In genomic region chr8:113635592-113636279, GRCm38 (mm10) we compare ENCODE assay signal across 8 mouse cellular contexts. TPM values are rescaled to one million over a fixed set of nuclear protein-coding genes. Genes with fewer than 3 reads are reported as not detected.
DNase-seq lines count a peak whose midpoint lies in the region; ATAC-seq and TF ChIP-seq lines count a peak whose summit lies in the region.

No protein-coding gene starts in this region.

- H3K4me2 ChIP-seq in forebrain, embryonic 14.5 days (ENCODE audit: low read length), result peak overlapping the region; percentile 99
- peak overlapping the region; percentile 82 for H3K4me2 ChIP-seq in neural tube, embryonic 12.5 days (replicated peaks)

- DNase-seq in embryo, embryonic 10 days (ENCODE audit: low spot score), result peak; percentile 90
- no peak for DNase-seq in embryo, embryonic 10.5 days (ENCODE audit: low spot score)
- DNase-seq in spleen, adult 2 months (ENCODE audit: low read depth in 1 of 2, low spot score in 2 of 2), result no peak
- DNase-seq in spleen, adult 18-20 months, result no peak
- peak; percentile 94 for DNase-seq in forebrain, embryonic 14.5 days (ENCODE audit: low spot score)
- no peak for DNase-seq in liver, adult 2 months (ENCODE audit: extremely low read depth, low read depth, low spot score)
- no peak for DNase-seq in frontal cortex, postnatal 25 days (ENCODE audit: low spot score in 2 of 2)

- H3K27me3 ChIP-seq in spleen, adult 2 months (ENCODE audit: control insufficient read depth, insufficient read depth, low read length), result no peaks in the 10 kb centered on the region
- H3K27me3 ChIP-seq in forebrain, embryonic 14.5 days (replicated peaks; ENCODE audit: control insufficient read depth, insufficient read depth, low read length), result no peaks in the 10 kb centered on the region
- H3K27me3 ChIP-seq in liver, adult 2 months (ENCODE audit: control insufficient read depth, insufficient read depth, low read length), result no peaks in the 10 kb centered on the region
- no peaks in the 10 kb centered on the region for H3K27me3 ChIP-seq in neural tube, embryonic 12.5 days (replicated peaks)

- WGBS in spleen, adult 2 months, result under 1% methylated on average over 44 of the region's 44 CpGs
- 2% methylated on average over 44 of the region's 44 CpGs for WGBS in forebrain, embryonic 14.5 days
- WGBS in liver, adult 2 months, result under 1% methylated on average over 44 of the region's 44 CpGs
- WGBS in neural tube, embryonic 12.5 days, result 2% methylated on average over 44 of the region's 44 CpGs

- H3K27ac ChIP-seq in spleen, adult 2 months (ENCODE audit: insufficient read depth, low read length), result peak overlapping the region; percentile 99
- H3K27ac ChIP-seq in forebrain, embryonic 14.5 days (ENCODE audit: low read depth, low read length), result peak overlapping the region; percentile 70
- peak overlapping the region; percentile 89 for H3K27ac ChIP-seq in liver, adult 2 months (replicated peaks; ENCODE audit: insufficient read depth, low read depth, low read length)
- H3K27ac ChIP-seq in neural tube, embryonic 12.5 days, result peak overlapping the region; percentile 58; the same call in 1 of the 2 replicates

- H3K9ac ChIP-seq in forebrain, embryonic 14.5 days (ENCODE audit: low read length), result peak overlapping the region; percentile 56
- peak overlapping the region; percentile 87 for H3K9ac ChIP-seq in liver, adult 2 months (ENCODE audit: low read depth, low read length)
- peak overlapping the region; percentile 58 for H3K9ac ChIP-seq in neural tube, embryonic 12.5 days

- H3K9me3 ChIP-seq in forebrain, embryonic 14.5 days (replicated peaks; ENCODE audit: control insufficient read depth, low read length), result no peaks in the 10 kb centered on the region
- H3K9me3 ChIP-seq in neural tube, embryonic 12.5 days, result no peaks in the 10 kb centered on the region

- no peak for TF ChIP-seq CTCF in spleen, adult 2 months (IDR thresholded peaks at IDR 0.05; ENCODE audit: extremely low read depth, insufficient read depth, insufficient read length, insufficient replicate concordance)
- TF ChIP-seq CTCF in liver, adult 2 months (IDR thresholded peaks at IDR 0.05; ENCODE audit: low read depth, low read length), result no peak

- H3K79me2 ChIP-seq in liver, adult 2 months (ENCODE audit: control insufficient read depth, insufficient read depth, low read length), result no peaks in the 10 kb centered on the region

- H3K36me3 ChIP-seq in spleen, adult 2 months (ENCODE audit: control insufficient read depth, insufficient read depth, low read length), result peaks cover 18% of the 10 kb centered on the region
- H3K36me3 ChIP-seq in forebrain, embryonic 14.5 days (ENCODE audit: control insufficient read depth, insufficient read depth, low read length), result peaks cover 26% of the 10 kb centered on the region
- no peaks in the 10 kb centered on the region; the same call in 1 of the 2 replicates for H3K36me3 ChIP-seq in liver, adult 2 months (ENCODE audit: control insufficient read depth, insufficient read depth, low read length)
- H3K36me3 ChIP-seq in neural tube, embryonic 12.5 days, result peaks cover 28% of the 10 kb centered on the region

- H3K4me1 ChIP-seq in spleen, adult 2 months (ENCODE audit: control insufficient read depth, insufficient read depth, insufficient read length), result peaks cover 7% of the 10 kb centered on the region; the same call in 1 of the 2 replicates
- H3K4me1 ChIP-seq in forebrain, embryonic 14.5 days (ENCODE audit: control insufficient read depth, insufficient read depth, low read length), result peaks cover 13% of the 10 kb centered on the region
- peaks cover 8% of the 10 kb centered on the region for H3K4me1 ChIP-seq in liver, adult 2 months (ENCODE audit: control insufficient read depth, insufficient read depth, low read length)
- peaks cover 11% of the 10 kb centered on the region for H3K4me1 ChIP-seq in neural tube, embryonic 12.5 days

- H3K4me3 ChIP-seq in spleen, adult 2 months (ENCODE audit: extremely low read depth, insufficient read depth, insufficient read length), result peak overlapping the region; percentile 98
- H3K4me3 ChIP-seq in forebrain, embryonic 14.5 days (ENCODE audit: low read depth, low read length), result peak overlapping the region; percentile 65
- H3K4me3 ChIP-seq in liver, adult 2 months (ENCODE audit: insufficient read depth, low read depth, low read length), result peak overlapping the region; percentile 73
- H3K4me3 ChIP-seq in neural tube, embryonic 12.5 days, result peak overlapping the region; percentile 51

- peak; percentile 75 for ATAC-seq in forebrain, embryonic 14.5 days
- ATAC-seq in neural tube, embryonic 12.5 days (ENCODE audit: low FRiP score, low read depth), result peak; percentile 78

- peak; percentile 65; the same call in 1 of the 2 replicates for TF ChIP-seq POLR2A in spleen, adult 2 months (IDR thresholded peaks at IDR 0.05; ENCODE audit: low read depth, low read length)
- TF ChIP-seq POLR2A in liver, adult 2 months (IDR thresholded peaks at IDR 0.05; ENCODE audit: extremely low read depth, insufficient read depth, low read length), result no peak

RNA-seq across cellular contexts. Expression of gene Mon1b, which starts 0.3 kb away (rescaled TPM):
- polyA plus RNA-seq in spleen, adult 2 months (2012; rRNA removed), result 9.5 and 11.1 TPM in 2 replicates
- polyA plus RNA-seq in forebrain, embryonic 14.5 days (2014; fragmentation: Nextera tagmentation; extraction: Ambion mirVana), result 11.4 and 13.0 TPM in 2 replicates
- 3.6 and 4.4 TPM in 2 replicates for total RNA-seq in liver, adult 2 months (2014; rRNA removed)
- polyA plus RNA-seq in liver, adult 2 months (2012; rRNA removed), result 3.6 and 4.2 TPM in 2 replicates
- 10.8 and 12.1 TPM in 2 replicates for polyA plus RNA-seq in neural tube, embryonic 12.5 days (2016; fragmentation: Nextera tagmentation; extraction: Ambion mirVana)

RNA-seq across cellular contexts. Expression of gene Syce1l, which starts 7.3 kb away (rescaled TPM):
- polyA plus RNA-seq in spleen, adult 2 months (2012; rRNA removed), result not detected in 2 replicates
- polyA plus RNA-seq in forebrain, embryonic 14.5 days (2014; fragmentation: Nextera tagmentation; extraction: Ambion mirVana), result not detected in 2 replicates
- total RNA-seq in liver, adult 2 months (2014; rRNA removed), result not detected in 2 replicates
- polyA plus RNA-seq in liver, adult 2 months (2012; rRNA removed), result not detected in 2 replicates
- polyA plus RNA-seq in neural tube, embryonic 12.5 days (2016; fragmentation: Nextera tagmentation; extraction: Ambion mirVana), result not detected in 2 replicates

Comparison
In these comparisons a context has a peak if more than half of its experiments do, and no peak if none do; other contexts are left out.
1. DNase-seq: peak in embryo, embryonic 10 days (single experiment) and forebrain, embryonic 14.5 days (single experiment); none in embryo, embryonic 10.5 days (single experiment), spleen, adult 2 months (0 of 2), spleen, adult 18-20 months (0 of 2), liver, adult 2 months (single experiment) and frontal cortex, postnatal 25 days (0 of 2).
2. Peak in every context shown above with its lines, with median percentiles within 50 percentile points of each other: H3K27ac ChIP-seq, H3K4me3 ChIP-seq and H3K9ac ChIP-seq.